Mouse (Mus musculus): ENCODE measurements at regions not wholly inside any gene's neighbourhood (a gene's known extent, or its start where the extent isn't known, plus 50 kb on each side); places are given as distances from the start of the nearest gene placed in this dataset.

- TF ChIP-seq RAD21 (IDR thresholded peaks at IDR 0.05; ENCODE audit: low read depth, low read length) = no peak
- TF ChIP-seq EP300 (IDR thresholded peaks at IDR 0.05; ENCODE audit: low read depth in 1 of 2, low read length in 2 of 2) = no peak
- no peak for TF ChIP-seq RCOR1 (IDR thresholded peaks at IDR 0.05; ENCODE audit: low read depth, low read length)
- TF ChIP-seq ZNF384 (IDR thresholded peaks at IDR 0.05; ENCODE audit: low read depth, low read length) = no peak
- TF ChIP-seq NRF1 (IDR thresholded peaks at IDR 0.05; ENCODE audit: insufficient read depth, low read depth, low read length, poor library complexity, severe bottlenecking) = no peak
- no peak for TF ChIP-seq MXI1 (IDR thresholded peaks at IDR 0.05; ENCODE audit: low read depth, low read length)
- no peak for TF ChIP-seq MAFK (IDR thresholded peaks at IDR 0.05; ENCODE audit: borderline replicate concordance, low read depth, low read length)
- TF ChIP-seq ZC3H11A (IDR thresholded peaks at IDR 0.05; ENCODE audit: low read depth, low read length) = no peak
- TF ChIP-seq CTCF (IDR thresholded peaks at IDR 0.05 in 2 of 3, conservative IDR thresholded peaks at IDR 0.05 in 1 of 3; ENCODE audit: control insufficient read depth in 1 of 3, insufficient read depth in 1 of 3, low read depth in 2 of 3, low read length in 3 of 3, poor library complexity in 1 of 3, severe bottlenecking in 1 of 3) = no peak
- Histone ChIP-seq H3K27ac (ENCODE audit: control insufficient read depth, low read depth, low read length) (no peak overlapping the region), H3K9me3 (replicated peaks; ENCODE audit: insufficient read depth, low read length) (no peaks in the 10 kb centered on the region)
These were observed 92.9 kb upstream of the Magi3 start for GRCm38 (mm10) chr3:104313063-104313462.

GRCm38 (mm10) chr3:104306961-104307360, 86.8 kb upstream of the Magi3 start:
- no peaks in the 10 kb centered on the region; a peak in 2 of 4 replicates for H3K27me3 ChIP-seq (ENCODE audit: control insufficient read depth in 1 of 2, insufficient read depth in 2 of 2, low read length in 2 of 2)
- H3K4me1 ChIP-seq (ENCODE audit: control insufficient read depth in 1 of 2, insufficient read depth in 2 of 2, low read length in 2 of 2) = no peaks in the 10 kb centered on the region
- DNase-seq (ENCODE audit: low read depth, low spot score) = no peak
- H3K4me3 ChIP-seq (ENCODE audit: control insufficient read depth in 1 of 2, insufficient read depth in 1 of 2, low read depth in 2 of 2, low read length in 2 of 2) = no peak overlapping the region
- H3K79me2 ChIP-seq (ENCODE audit: control insufficient read depth, insufficient read depth, low read length, poor library complexity) = no peaks in the 10 kb centered on the region
- TF ChIP-seq ETS1 (IDR thresholded peaks at IDR 0.05; ENCODE audit: low read depth, low read length) = no peak
- TF ChIP-seq ZNF384 (IDR thresholded peaks at IDR 0.05; ENCODE audit: low read depth, low read length) = no peak
- no peak for TF ChIP-seq POLR2A (IDR thresholded peaks at IDR 0.05; ENCODE audit: control insufficient read depth in 1 of 2, insufficient read depth in 1 of 2, low read depth in 1 of 2, low read length in 2 of 2, poor library complexity in 1 of 2)
- TF ChIP-seq POLR2AphosphoS5 (IDR thresholded peaks at IDR 0.05; ENCODE audit: borderline replicate concordance, low read depth, low read length) = no peak
- no peak for TF ChIP-seq JUND (IDR thresholded peaks at IDR 0.05; ENCODE audit: low read depth, low read length)
- no peak for TF ChIP-seq TBP (IDR thresholded peaks at IDR 0.05; ENCODE audit: low read depth, low read length)
- TF ChIP-seq ZMIZ1 (IDR thresholded peaks at IDR 0.05; ENCODE audit: low read depth, low read length) = no peak
- TF ChIP-seq USF1 (IDR thresholded peaks at IDR 0.05; ENCODE audit: low read depth, low read length) = no peak
- TF ChIP-seq CHD1 (IDR thresholded peaks at IDR 0.05; ENCODE audit: low read depth, low read length) = no peak
- no peak for TF ChIP-seq RCOR1 (IDR thresholded peaks at IDR 0.05; ENCODE audit: low read depth, low read length)
- no peak for TF ChIP-seq MYC (IDR thresholded peaks at IDR 0.05; ENCODE audit: low read depth, low read length)
- TF ChIP-seq E2F4 (IDR thresholded peaks at IDR 0.05; ENCODE audit: borderline replicate concordance, low read depth, low read length) = no peak
- no peak for TF ChIP-seq KAT2A (conservative IDR thresholded peaks at IDR 0.05; ENCODE audit: low read depth, low read length)
- TF ChIP-seq UBTF (IDR thresholded peaks at IDR 0.05; ENCODE audit: borderline replicate concordance, insufficient read depth, low read depth, low read length) = no peak
- TF ChIP-seq MXI1 (IDR thresholded peaks at IDR 0.05; ENCODE audit: low read depth, low read length) = no peak
- H3K27ac ChIP-seq (ENCODE audit: control insufficient read depth, low read depth, low read length) = no peak overlapping the region
- no peaks in the 10 kb centered on the region for H3K9me3 ChIP-seq (replicated peaks; ENCODE audit: insufficient read depth, low read length)
- no peaks in the 10 kb centered on the region for H3K36me3 ChIP-seq (ENCODE audit: control insufficient read depth in 1 of 2, insufficient read depth in 2 of 2, low read length in 2 of 2)
- no peak overlapping the region for H3K9ac ChIP-seq (ENCODE audit: control insufficient read depth, low read depth, low read length, poor library complexity, severe bottlenecking)

More at GRCm38 (mm10) chr3:104313063-104313462, 92.9 kb upstream of the Magi3 start:
- H3K4me3 ChIP-seq (ENCODE audit: control insufficient read depth in 1 of 2, insufficient read depth in 1 of 2, low read depth in 2 of 2, low read length in 2 of 2) = no peak overlapping the region
- H3K9ac ChIP-seq (ENCODE audit: control insufficient read depth, low read depth, low read length, poor library complexity, severe bottlenecking) = no peak overlapping the region
- H3K36me3 ChIP-seq (ENCODE audit: control insufficient read depth in 1 of 2, insufficient read depth in 2 of 2, low read length in 2 of 2) = no peaks in the 10 kb centered on the region
- H3K79me2 ChIP-seq (ENCODE audit: control insufficient read depth, insufficient read depth, low read length, poor library complexity) = no peaks in the 10 kb centered on the region
- no peaks in the 10 kb centered on the region; a peak in 1 of 4 replicates for H3K27me3 ChIP-seq (ENCODE audit: control insufficient read depth in 1 of 2, insufficient read depth in 2 of 2, low read length in 2 of 2)
- H3K4me1 ChIP-seq (ENCODE audit: control insufficient read depth in 1 of 2, insufficient read depth in 2 of 2, low read length in 2 of 2) = no peaks in the 10 kb centered on the region
- DNase-seq (ENCODE audit: low read depth, low spot score) = no peak

Measured in MEL (cell line).